Mouse (Mus musculus): ENCODE data around the gene Tcaf2. TPM values are rescaled to one million over a fixed set of nuclear protein-coding genes. Genes with fewer than 3 reads are reported as not detected.

Tcaf2 gene
- not detected in 2 replicates for total RNA-seq (2014; fragmentation: Nextera tagmentation)
- 0.11 TPM in 1 of 2 replicates, not detected in the other for total RNA-seq (2017)
- not detected in 2 replicates for polyA plus RNA-seq (2012)

- Histone ChIP-seq H3K9me3 (replicated peaks) (no peaks in the 10 kb centered on the region), H3K4me3 (ENCODE audit: low read depth, low read length) (no peak within 1 kb of the TSS), H3K4me1 (ENCODE audit: insufficient read depth, low read depth, low read length) (no peaks in the 10 kb centered on the region), H3K27me3 (ENCODE audit: insufficient read depth, low read length) (no peaks in the 10 kb centered on the region), H3K36me3 (replicated peaks) (no peaks in the 10 kb centered on the region)
- ATAC-seq (ENCODE audit: extremely low read depth, insufficient number of reproducible peaks, low FRiP score, poor library complexity, severe bottlenecking): no peak; the same call in 1 of the 2 replicates
- no peak for TF ChIP-seq GATA1 (IDR thresholded peaks at IDR 0.05; ENCODE audit: borderline replicate concordance, low read length)
- TF ChIP-seq CTCF (IDR thresholded peaks at IDR 0.05; ENCODE audit: low read depth, low read length): peak; percentile 60
- no peak for DNase-seq (ENCODE audit: low spot score)
Observed at GRCm38 (mm10) chr6:42644912-42645549, at the start of gene Tcaf2. Gene Tcaf2, minus strand, starts transcription at chr6:42645254.

- TF ChIP-seq TAL1 (conservative IDR thresholded peaks at IDR 0.05; ENCODE audit: low read depth, low read length) (no peak), GATA2 (IDR thresholded peaks at IDR 0.05; ENCODE audit: borderline replicate concordance, low read depth, low read length) (no peak), CTCF (IDR thresholded peaks at IDR 0.05; ENCODE audit: low read depth, low read length) (no peak), POLR2AphosphoS5 (IDR thresholded peaks at IDR 0.05; ENCODE audit: insufficient replicate concordance, low read depth, low read length) (no peak), GATA1 (IDR thresholded peaks at IDR 0.05; ENCODE audit: borderline replicate concordance, low read length) (no peak)
Observed at GRCm38 (mm10) chr6:42692517-42693190, 47.6 kb upstream of the Tcaf2 start.

DNA sequence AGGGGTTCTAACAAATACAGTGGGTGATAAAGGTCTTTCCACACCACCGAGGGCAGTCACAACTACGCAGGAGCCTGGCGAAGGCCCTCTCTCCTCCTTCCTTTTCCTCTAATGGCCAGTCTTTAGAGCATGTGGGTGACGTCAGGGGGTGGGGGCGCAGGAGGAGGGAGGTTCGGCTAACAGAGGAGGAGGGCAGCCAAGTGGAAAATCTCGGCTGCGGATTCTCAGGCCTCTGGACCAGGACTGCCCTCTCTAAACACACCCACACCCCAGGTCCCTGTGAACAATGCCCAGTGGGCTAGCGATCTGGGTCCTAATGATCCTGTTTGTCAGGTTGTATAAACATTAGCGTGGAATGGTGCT lies 47.1 kb upstream of the Tcaf2 start:
- H3K4me1 ChIP-seq (ENCODE audit: insufficient read depth, low read depth, low read length): no peaks in the 10 kb centered on the region
- H3K9me3 ChIP-seq (replicated peaks): no peaks in the 10 kb centered on the region
- no peaks in the 10 kb centered on the region for H3K36me3 ChIP-seq (replicated peaks)
- TF ChIP-seq CTCF (IDR thresholded peaks at IDR 0.05; ENCODE audit: low read depth, low read length): no peak
- no peak for TF ChIP-seq POLR2AphosphoS5 (IDR thresholded peaks at IDR 0.05; ENCODE audit: insufficient replicate concordance, low read depth, low read length)
- no peak for TF ChIP-seq GATA2 (IDR thresholded peaks at IDR 0.05; ENCODE audit: borderline replicate concordance, low read depth, low read length)
- TF ChIP-seq TAL1 (conservative IDR thresholded peaks at IDR 0.05; ENCODE audit: low read depth, low read length): no peak
- no peak for TF ChIP-seq GATA1 (IDR thresholded peaks at IDR 0.05; ENCODE audit: borderline replicate concordance, low read length)
- H3K27me3 ChIP-seq (ENCODE audit: insufficient read depth, low read length): peaks cover 6% of the 10 kb centered on the region; the same call in 1 of the 2 replicates
- no peak for DNase-seq (ENCODE audit: low spot score)
- no peak overlapping the region for H3K4me3 ChIP-seq (ENCODE audit: low read depth, low read length)
- ATAC-seq (ENCODE audit: extremely low read depth, insufficient number of reproducible peaks, low FRiP score, poor library complexity, severe bottlenecking): no peak

More at GRCm38 (mm10) chr6:42692517-42693190, 47.6 kb upstream of the Tcaf2 start:
- ATAC-seq (ENCODE audit: extremely low read depth, insufficient number of reproducible peaks, low FRiP score, poor library complexity, severe bottlenecking): no peak
- H3K4me3 ChIP-seq (ENCODE audit: low read depth, low read length): no peak overlapping the region
- H3K4me1 ChIP-seq (ENCODE audit: insufficient read depth, low read depth, low read length): no peaks in the 10 kb centered on the region
- H3K36me3 ChIP-seq (replicated peaks): no peaks in the 10 kb centered on the region
- H3K27me3 ChIP-seq (ENCODE audit: insufficient read depth, low read length): peaks cover 6% of the 10 kb centered on the region; the same call in 1 of the 2 replicates
- H3K9me3 ChIP-seq (replicated peaks): no peaks in the 10 kb centered on the region
- DNase-seq (ENCODE audit: low spot score): no peak

DNA sequence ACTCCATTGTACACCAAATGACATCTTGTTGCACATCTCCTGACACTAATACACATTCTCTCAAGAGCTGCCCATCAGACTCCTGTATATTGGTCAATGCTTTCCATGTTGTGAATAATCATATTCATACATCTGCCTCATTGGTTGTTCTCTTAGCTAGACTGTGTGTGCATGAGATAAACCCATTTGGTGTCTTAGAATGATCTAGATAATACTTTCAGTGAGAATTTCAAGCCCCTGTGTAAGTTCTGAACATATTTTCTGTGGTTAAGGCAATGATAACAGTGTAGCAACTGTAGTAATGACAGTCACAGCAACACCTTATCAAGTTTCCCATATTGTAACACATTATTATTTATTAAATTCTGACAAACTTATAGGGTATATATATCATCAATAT lies 44.7 kb upstream of the Tcaf2 start:
- no peak for ATAC-seq (ENCODE audit: extremely low read depth, insufficient number of reproducible peaks, low FRiP score, poor library complexity, severe bottlenecking)
- no peaks in the 10 kb centered on the region for H3K4me1 ChIP-seq (ENCODE audit: insufficient read depth, low read depth, low read length)
- DNase-seq (ENCODE audit: low spot score): no peak
- H3K9me3 ChIP-seq (replicated peaks): no peaks in the 10 kb centered on the region
- TF ChIP-seq CTCF (IDR thresholded peaks at IDR 0.05; ENCODE audit: low read depth, low read length) (no peak), POLR2AphosphoS5 (IDR thresholded peaks at IDR 0.05; ENCODE audit: insufficient replicate concordance, low read depth, low read length) (no peak)
- peaks cover 6% of the 10 kb centered on the region; the same call in 1 of the 2 replicates for H3K27me3 ChIP-seq (ENCODE audit: insufficient read depth, low read length)
- H3K36me3 ChIP-seq (replicated peaks): no peaks in the 10 kb centered on the region
- H3K4me3 ChIP-seq (ENCODE audit: low read depth, low read length): no peak overlapping the region

GRCm38 (mm10) chr6:42687907-42688306 lies 42.9 kb upstream of the Tcaf2 start:
- Histone ChIP-seq H3K27me3 (ENCODE audit: insufficient read depth, low read length) (peaks cover 5% of the 10 kb centered on the region; the same call in 1 of the 2 replicates), H3K4me1 (ENCODE audit: insufficient read depth, low read depth, low read length) (no peaks in the 10 kb centered on the region), H3K36me3 (replicated peaks) (no peaks in the 10 kb centered on the region), H3K9me3 (replicated peaks) (no peaks in the 10 kb centered on the region), H3K4me3 (ENCODE audit: low read depth, low read length) (no peak overlapping the region)
- DNase-seq (ENCODE audit: low spot score) (no peak), ATAC-seq (ENCODE audit: extremely low read depth, insufficient number of reproducible peaks, low FRiP score, poor library complexity, severe bottlenecking) (no peak)
- TF ChIP-seq CTCF (IDR thresholded peaks at IDR 0.05; ENCODE audit: low read depth, low read length): no peak
- TF ChIP-seq POLR2AphosphoS5 (IDR thresholded peaks at IDR 0.05; ENCODE audit: insufficient replicate concordance, low read depth, low read length): no peak
- no peak for TF ChIP-seq GATA1 (IDR thresholded peaks at IDR 0.05; ENCODE audit: borderline replicate concordance, low read length)
- no peak for TF ChIP-seq GATA2 (IDR thresholded peaks at IDR 0.05; ENCODE audit: borderline replicate concordance, low read depth, low read length)
- no peak for TF ChIP-seq TAL1 (conservative IDR thresholded peaks at IDR 0.05; ENCODE audit: low read depth, low read length)

DNA sequence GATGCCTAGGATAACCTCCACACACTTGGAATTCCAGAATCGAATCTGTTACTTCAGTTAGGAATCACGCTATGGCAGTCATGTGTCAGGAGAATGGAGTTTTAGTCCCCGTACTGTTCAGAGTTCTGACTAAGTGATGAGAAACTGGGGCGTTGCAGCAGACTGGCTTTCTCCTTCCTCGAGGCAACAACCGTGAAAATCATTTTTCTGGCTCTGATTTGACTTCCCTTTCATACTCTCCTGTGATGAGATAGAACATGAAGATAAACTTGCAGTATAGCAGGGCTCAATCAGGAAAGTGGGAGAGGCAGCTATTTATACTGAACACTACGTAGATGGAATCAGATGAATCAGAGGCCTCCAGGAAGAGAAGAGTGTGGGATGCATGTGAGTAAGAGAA lies 35.0 kb upstream of the Tcaf2 start:
- H3K36me3 ChIP-seq (replicated peaks): no peaks in the 10 kb centered on the region
- no peak overlapping the region for H3K4me3 ChIP-seq (ENCODE audit: low read depth, low read length)
- no peaks in the 10 kb centered on the region for H3K9me3 ChIP-seq (replicated peaks)
- TF ChIP-seq CTCF (IDR thresholded peaks at IDR 0.05; ENCODE audit: low read depth, low read length) (no peak), TAL1 (conservative IDR thresholded peaks at IDR 0.05; ENCODE audit: low read depth, low read length) (no peak), GATA1 (IDR thresholded peaks at IDR 0.05; ENCODE audit: borderline replicate concordance, low read length) (no peak), GATA2 (IDR thresholded peaks at IDR 0.05; ENCODE audit: borderline replicate concordance, low read depth, low read length) (no peak)
- DNase-seq (ENCODE audit: low spot score) (no peak), ATAC-seq (ENCODE audit: extremely low read depth, insufficient number of reproducible peaks, low FRiP score, poor library complexity, severe bottlenecking) (no peak)
- 0 out of 2 replicates have a peak, but pooled peaks cover under 1% of the 10 kb centered on the region for H3K27me3 ChIP-seq (ENCODE audit: insufficient read depth, low read length)
- H3K4me1 ChIP-seq (ENCODE audit: insufficient read depth, low read depth, low read length): no peaks in the 10 kb centered on the region
